Mouse (Mus musculus) midbrain, embryonic 11.5 days (tissue): ENCODE measurements around the gene Khdc1b. TPM values are rescaled to one million over a fixed set of nuclear protein-coding genes. Genes with fewer than 3 reads are reported as not detected.
A peak's percentile ranks its signal among the peaks of the same experiment; 100 is the strongest.
"Not testable (repeated sequence)": the region's sequence is repeated elsewhere in the genome, so short reads cannot be mapped to it uniquely, and the experiment has no call there.

Experiments
- ATAC-seq: fragments of 200-750 bp; cut with Nextera tagmentation; 2 replicates; pipeline ENCODE4 v1.8.0; 2017; ENCODE audit warnings: moderate TSS enrichment, moderate library complexity; ENCODE audit not compliant: low FRiP score
- DNase-seq: peaks from one replicate; pipeline ENCODE4 v3.0.0; 2015; ENCODE audit warnings: low spot score; ENCODE audit errors: missing footprints
- H3K27ac ChIP-seq: fragments of 300-500 bp; sonication (generic); 2 replicates; pipeline ENCODE4 v1.5.1; 2014; ENCODE audit warnings: low read depth, low read length
- H3K27me3 ChIP-seq: fragments of 300-500 bp; sonication (generic); 2 replicates; pipeline ENCODE4 v1.6.1; 2014; ENCODE audit warnings: mild to moderate bottlenecking, low read length, moderate library complexity, mixed read lengths; ENCODE audit not compliant: control insufficient read depth, insufficient read depth
- H3K36me3 ChIP-seq: fragments of 300-500 bp; sonication (generic); 2 replicates; pipeline ENCODE4 v1.6.1; 2014; ENCODE audit warnings: mild to moderate bottlenecking, low read length, moderate library complexity, mixed read lengths; ENCODE audit not compliant: control insufficient read depth, insufficient read depth
- H3K4me1 ChIP-seq: fragments of 300-500 bp; sonication (generic); 2 replicates; pipeline ENCODE4 v1.6.1; 2014; ENCODE audit warnings: low read length; ENCODE audit not compliant: control insufficient read depth, insufficient read depth
- H3K4me2 ChIP-seq: fragments of 300-500 bp; sonication (generic); 2 replicates; pipeline ENCODE4 v1.6.1; 2014; ENCODE audit warnings: mild to moderate bottlenecking, moderate library complexity
- H3K4me3 ChIP-seq: fragments of 300-500 bp; sonication (generic); 2 replicates; pipeline ENCODE4 v1.5.1; 2014; ENCODE audit warnings: low read depth, low read length
- H3K9ac ChIP-seq: fragments of 300-500 bp; sonication (generic); 2 replicates; pipeline ENCODE4 v1.6.1; 2014; ENCODE audit warnings: low read length
- H3K9me3 ChIP-seq: fragments of 300-500 bp; sonication (generic); 2 replicates; pipeline ENCODE4 v1.6.1; 2016; ENCODE audit warnings: low read length; ENCODE audit not compliant: control insufficient read depth
- WGBS: fragments of 180-500 bp; shearing (Covaris S2); extraction: QIAGEN DNeasy Blood & Tissue Kit; methylation state at CpG from one replicate; pipeline ENCODE4 v1.1.7; 2014; 5-methylcytosine and 5-hydroxymethylcytosine counted together
- polyA plus RNA-seq: library from polyadenylated mRNA; unstranded; fragments of >200 nt; fragmentation: Nextera tagmentation; extraction: Ambion mirVana; gene quantifications from 2 replicates; pipeline ENCODE4 v1.2.1, GENCODE M21; 2014

Gene Khdc1b
- not detected in 2 replicates for polyA plus RNA-seq

- ATAC-seq: no peak
- WGBS: 86% methylated on average over 1 of the region's 1 CpGs
- Histone ChIP-seq H3K9me3 (no peaks in the 10 kb centered on the region), H3K27me3 (no peaks in the 10 kb centered on the region), H3K4me1 (no peaks in the 10 kb centered on the region), H3K36me3 (no peaks in the 10 kb centered on the region), H3K9ac (no peak within 1 kb of the TSS), H3K4me3 (no peak within 1 kb of the TSS), H3K27ac (no peak within 1 kb of the TSS), H3K4me2 (no peak within 1 kb of the TSS)
- DNase-seq: no peak
Measured at GRCm38 (mm10) chr1:21383256-21383655, at the start of gene Khdc1b. Khdc1b (plus strand) TSS chr1:21383556.

DNA sequence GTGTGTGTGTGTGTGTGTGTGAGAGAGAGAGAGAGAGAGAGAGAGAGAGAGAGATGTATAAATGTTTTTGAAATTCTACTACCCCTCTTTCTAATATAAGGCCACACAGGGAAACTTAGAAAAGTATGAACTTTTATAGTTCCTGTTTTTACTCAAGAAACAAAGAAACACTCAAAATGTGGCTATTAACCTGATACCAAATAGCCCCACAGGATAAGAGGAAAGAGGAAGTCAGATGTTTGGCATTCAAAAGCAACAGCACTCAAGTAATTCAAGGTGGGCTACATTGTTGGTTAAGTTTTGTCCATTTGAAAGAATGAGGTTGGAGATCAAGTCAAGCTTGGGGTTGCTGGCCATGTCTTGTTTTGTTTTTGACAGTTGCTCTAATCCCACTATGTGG lies 47.5 kb upstream of the Khdc1b start:
- no peak overlapping the region for H3K4me3 ChIP-seq
- no peaks in the 10 kb centered on the region for H3K4me1 ChIP-seq
- no peak overlapping the region for H3K9ac ChIP-seq
- no peak for ATAC-seq
- no peak for DNase-seq
- H3K4me2 ChIP-seq: no peak overlapping the region
- H3K27ac ChIP-seq: no peak overlapping the region
- no peaks in the 10 kb centered on the region for H3K9me3 ChIP-seq
- no peaks in the 10 kb centered on the region for H3K36me3 ChIP-seq
- no peaks in the 10 kb centered on the region for H3K27me3 ChIP-seq

DNA sequence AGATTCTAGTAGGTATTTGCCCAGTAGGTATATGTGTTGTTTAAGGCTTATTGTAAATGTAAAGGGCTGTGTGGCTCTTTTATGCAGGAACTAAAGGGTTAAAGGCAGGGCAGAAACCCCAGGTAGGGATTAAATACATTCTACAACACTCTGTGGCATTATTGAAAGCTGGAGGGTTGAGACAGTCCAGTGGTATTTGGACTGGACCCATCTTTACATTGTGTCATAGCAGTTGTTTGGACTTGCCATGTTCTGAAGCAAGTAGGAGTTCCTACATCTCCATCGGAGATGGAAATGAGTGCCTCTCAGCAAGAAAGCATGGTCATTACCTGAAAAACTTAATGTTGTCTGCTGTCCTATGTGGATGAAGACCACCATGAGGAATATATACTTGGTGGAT lies 42.6 kb upstream of the Khdc1b start:
- no peaks in the 10 kb centered on the region for H3K36me3 ChIP-seq
- DNase-seq (no peak), ATAC-seq (no peak)
- H3K9me3 ChIP-seq: no peaks in the 10 kb centered on the region
- 100% methylated on average over 1 of the region's 1 CpGs for WGBS
- no peaks in the 10 kb centered on the region for H3K27me3 ChIP-seq
- H3K4me2 ChIP-seq: no peak overlapping the region
- no peak overlapping the region for H3K27ac ChIP-seq
- no peak overlapping the region for H3K4me3 ChIP-seq
- H3K9ac ChIP-seq: no peak overlapping the region
- H3K4me1 ChIP-seq: no peaks in the 10 kb centered on the region

GRCm38 (mm10) chr1:21344253-21344652 lies 39.1 kb upstream of the Khdc1b start:
- DNase-seq (peak; percentile 84), ATAC-seq (peak; percentile 63; the same call in 1 of the 2 replicates)
- Histone ChIP-seq H3K36me3 (no peaks in the 10 kb centered on the region), H3K9ac (no peak overlapping the region), H3K27ac (no peak overlapping the region), H3K4me3 (no peak overlapping the region), H3K27me3 (no peaks in the 10 kb centered on the region), H3K4me2 (no peak overlapping the region), H3K4me1 (no peaks in the 10 kb centered on the region), H3K9me3 (no peaks in the 10 kb centered on the region)
- WGBS: 61% methylated on average over 4 of the region's 4 CpGs

DNA sequence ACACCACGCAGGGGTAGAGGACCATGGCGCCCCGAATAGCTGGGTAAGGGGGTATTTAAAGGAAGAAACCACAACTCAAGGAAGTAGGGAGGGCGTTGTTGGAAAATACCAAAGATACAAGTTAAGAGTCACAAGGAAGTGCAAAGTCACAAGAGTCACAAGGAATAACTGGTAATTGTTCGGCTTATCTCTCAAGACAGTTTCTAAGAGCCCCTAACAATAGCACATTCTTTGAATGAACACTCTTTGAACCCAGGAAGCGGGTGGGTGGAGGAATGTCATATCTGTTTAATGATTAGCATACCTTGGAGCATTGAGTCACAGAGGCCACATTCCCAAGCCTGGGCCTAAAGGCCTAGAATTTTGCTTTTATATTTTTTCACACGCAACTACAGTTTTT lies 38.6 kb upstream of the Khdc1b start:
- not testable (repeated sequence) for H3K4me3 ChIP-seq, H3K4me1 ChIP-seq, ATAC-seq, H3K27ac ChIP-seq, H3K9me3 ChIP-seq, H3K4me2 ChIP-seq, H3K36me3 ChIP-seq, H3K9ac ChIP-seq, H3K27me3 ChIP-seq, DNase-seq
- 91% methylated on average over 7 of the region's 7 CpGs for WGBS

DNA sequence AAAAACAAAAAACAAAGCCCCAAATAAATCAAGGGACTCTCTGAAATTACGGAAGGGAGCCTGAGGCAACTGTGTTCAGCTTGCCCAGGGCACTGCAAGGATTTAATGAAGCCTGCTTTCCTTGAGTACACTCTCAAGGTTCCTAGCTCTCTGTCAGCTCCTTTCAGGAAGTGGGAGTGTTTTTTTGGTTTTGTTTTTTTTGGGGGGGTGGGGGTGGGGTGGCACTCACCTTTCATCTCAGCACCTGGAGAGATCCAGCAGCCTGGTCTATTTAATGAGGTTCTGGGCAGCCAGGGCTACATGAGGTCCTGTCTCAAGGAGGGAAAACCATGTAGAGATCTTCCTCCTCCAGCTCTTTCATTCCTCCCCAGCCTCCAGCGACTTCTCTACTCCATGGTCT lies 34.0 kb upstream of the Khdc1b start, which contains the start of gene Khdc1a:
Gene Khdc1a (plus strand): TSS at position 301 of the 400 bp plus-strand sequence.
- no peak within 1 kb of the TSS for H3K4me2 ChIP-seq
- no peak for ATAC-seq
- WGBS: 83% methylated on average over 2 of the region's 2 CpGs

GRCm38 (mm10) chr1:21368031-21368430 lies 15.3 kb upstream of the Khdc1b start, which contains the start of gene Khdc1c:
Khdc1c (plus strand) TSS chr1:21368331.
- not testable (repeated sequence) for DNase-seq

More for the DNA sequence above, 34.0 kb upstream of the Khdc1b start, which contains the start of gene Khdc1a:
- H3K9ac ChIP-seq: no peak within 1 kb of the TSS
- H3K36me3 ChIP-seq: no peaks in the 10 kb centered on the region
- H3K4me1 ChIP-seq: no peaks in the 10 kb centered on the region
- no peak for DNase-seq
- no peak within 1 kb of the TSS for H3K4me3 ChIP-seq
- H3K27me3 ChIP-seq: no peaks in the 10 kb centered on the region
- no peak within 1 kb of the TSS for H3K27ac ChIP-seq
- no peaks in the 10 kb centered on the region for H3K9me3 ChIP-seq

GRCm38 (mm10) chr1:21391138-21391671 lies 7.8 kb downstream of the Khdc1b start:
- Histone ChIP-seq H3K27me3 (no peaks in the 10 kb centered on the region), H3K4me2 (no peak overlapping the region), H3K9ac (no peak overlapping the region), H3K9me3 (no peaks in the 10 kb centered on the region), H3K36me3 (no peaks in the 10 kb centered on the region), H3K4me3 (no peak overlapping the region), H3K27ac (no peak overlapping the region), H3K4me1 (no peaks in the 10 kb centered on the region)
- no peak for DNase-seq
- ATAC-seq: no peak
- 77% methylated on average over 6 of the region's 6 CpGs for WGBS

More at GRCm38 (mm10) chr1:21368031-21368430, 15.3 kb upstream of the Khdc1b start, which contains the start of gene Khdc1c:
- H3K4me2 ChIP-seq, H3K9me3 ChIP-seq, H3K27ac ChIP-seq, H3K27me3 ChIP-seq, H3K4me3 ChIP-seq, ATAC-seq, H3K4me1 ChIP-seq, H3K36me3 ChIP-seq, H3K9ac ChIP-seq: not testable (repeated sequence)
- WGBS: 70% methylated on average over 1 of the region's 1 CpGs

GRCm38 (mm10) chr1:21402804-21403203 lies 19.4 kb downstream of the Khdc1b start:
- ATAC-seq: no peak
- H3K4me3 ChIP-seq: no peak overlapping the region
- H3K9me3 ChIP-seq: no peaks in the 10 kb centered on the region
- no peak overlapping the region for H3K27ac ChIP-seq
- no peaks in the 10 kb centered on the region for H3K36me3 ChIP-seq
- H3K27me3 ChIP-seq: no peaks in the 10 kb centered on the region
- no peak for DNase-seq
- no peak overlapping the region for H3K9ac ChIP-seq
- 83% methylated on average over 8 of the region's 8 CpGs for WGBS
- H3K4me2 ChIP-seq: no peak overlapping the region
- H3K4me1 ChIP-seq: no peaks in the 10 kb centered on the region
